Mouse (Mus musculus) liver, embryonic 16.5 days (tissue): ENCODE results near the gene Ccl25. TPM values are rescaled to one million over a fixed set of nuclear protein-coding genes. Genes with fewer than 3 reads are reported as not detected.

ENCODE experiments used
- ATAC-seq: fragments of 200-750 bp; cut with Nextera tagmentation; 2 replicates; pipeline ENCODE4 v1.8.0; 2017; ENCODE audit warnings: low read depth, mild to moderate bottlenecking, moderate number of reproducible peaks, moderate library complexity
- H3K27ac ChIP-seq: fragments of 300-500 bp; sonication (generic); 2 replicates; pipeline ENCODE4 v1.5.1; 2014; ENCODE audit warnings: mild to moderate bottlenecking, low read length
- H3K27me3 ChIP-seq: fragments of 300-500 bp; sonication (generic); 2 replicates; pipeline ENCODE4 v1.6.1; 2014; ENCODE audit warnings: low read depth, low read length, mixed read lengths; ENCODE audit not compliant: control insufficient read depth, insufficient read depth
- H3K36me3 ChIP-seq: fragments of 300-500 bp; sonication (generic); 2 replicates; pipeline ENCODE4 v1.6.1; 2014; ENCODE audit warnings: mild to moderate bottlenecking; ENCODE audit not compliant: control insufficient read depth, insufficient read depth
- H3K4me1 ChIP-seq: fragments of 300-500 bp; sonication (generic); 2 replicates; pipeline ENCODE4 v1.6.1; 2014; ENCODE audit warnings: low read depth, low read length, mixed read lengths; ENCODE audit not compliant: control insufficient read depth
- H3K4me2 ChIP-seq: fragments of 300-500 bp; sonication (generic); 2 replicates; pipeline ENCODE4 v1.6.1; 2014; ENCODE audit warnings: low read depth, low read length, mixed read lengths
- H3K4me3 ChIP-seq: fragments of 300-500 bp; sonication (generic); 2 replicates; pipeline ENCODE4 v1.5.1; 2014; ENCODE audit warnings: low read depth, mild to moderate bottlenecking, low read length
- H3K9ac ChIP-seq: fragments of 300-500 bp; sonication (generic); 2 replicates; pipeline ENCODE4 v1.6.1; 2014; ENCODE audit warnings: low read depth, low read length
- H3K9me3 ChIP-seq: fragments of 300-500 bp; sonication (generic); replicated peaks from 2 replicates; pipeline ENCODE4 v1.6.1; 2016; ENCODE audit warnings: low read length; ENCODE audit not compliant: control insufficient read depth
- WGBS: fragments of 180-500 bp; shearing (Covaris S2); extraction: QIAGEN DNeasy Blood & Tissue Kit; methylation state at CpG from one replicate; pipeline ENCODE4 v1.1.7; 2014; ENCODE audit not compliant: insufficient replicate concordance; 5-methylcytosine and 5-hydroxymethylcytosine counted together
- polyA plus RNA-seq: library from polyadenylated mRNA; unstranded; fragments of >200 nt; fragmentation: Nextera tagmentation; extraction: Ambion mirVana; gene quantifications from 2 replicates; pipeline ENCODE4 v1.2.1, GENCODE M21; 2015

Gene Ccl25
- polyA plus RNA-seq, 1 experiment from 2014 or later: 6.5 TPM

GRCm38 (mm10) chr8:4313254-4314124 is 11.5 kb upstream of the Ccl25 start:
- Histone ChIP-seq H3K36me3 (peaks cover 17% of the 10 kb centered on the region), H3K27me3 (no peaks in the 10 kb centered on the region), H3K27ac (no peak overlapping the region), H3K9me3 (no peaks in the 10 kb centered on the region), H3K4me3 (no peak overlapping the region), H3K9ac (no peak overlapping the region), H3K4me2 (no peak overlapping the region), H3K4me1 (peaks cover 17% of the 10 kb centered on the region)
- WGBS: 66% methylated on average over 3 of the region's 3 CpGs
- no peak for ATAC-seq

- no peak for ATAC-seq
- peaks cover 15% of the 10 kb centered on the region for H3K36me3 ChIP-seq
- H3K9ac ChIP-seq: no peak overlapping the region
- WGBS: 78% methylated on average over 3 of the region's 3 CpGs
- no peaks in the 10 kb centered on the region for H3K9me3 ChIP-seq
- no peaks in the 10 kb centered on the region for H3K27me3 ChIP-seq
- H3K27ac ChIP-seq: no peak overlapping the region
- H3K4me2 ChIP-seq: no peak overlapping the region
- H3K4me3 ChIP-seq: no peak overlapping the region
- peaks cover 25% of the 10 kb centered on the region for H3K4me1 ChIP-seq
Observed at GRCm38 (mm10) chr8:4314852-4315251, 10.2 kb upstream of the Ccl25 start.

- Histone ChIP-seq H3K27me3 (no peaks in the 10 kb centered on the region), H3K4me3 (no peak overlapping the region), H3K4me1 (peaks cover 35% of the 10 kb centered on the region), H3K36me3 (peaks cover 6% of the 10 kb centered on the region; the same call in 1 of the 2 replicates), H3K9me3 (no peaks in the 10 kb centered on the region), H3K27ac (no peak overlapping the region), H3K4me2 (no peak overlapping the region), H3K9ac (no peak overlapping the region)
- 85% methylated on average over 5 of the region's 5 CpGs for WGBS
- no peak for ATAC-seq
Observed at GRCm38 (mm10) chr8:4318124-4318523, 6.9 kb upstream of the Ccl25 start.

- Histone ChIP-seq H3K27ac (no peak overlapping the region), H3K9me3 (no peaks in the 10 kb centered on the region), H3K27me3 (no peaks in the 10 kb centered on the region), H3K4me1 (peaks cover 43% of the 10 kb centered on the region), H3K9ac (no peak overlapping the region), H3K36me3 (peaks cover 6% of the 10 kb centered on the region; the same call in 1 of the 2 replicates), H3K4me3 (no peak overlapping the region), H3K4me2 (0 out of 2 replicates have a peak overlapping the region, but pooled peaks have one; percentile 1)
- peak; percentile 48 for ATAC-seq
- WGBS: 38% methylated on average over 2 of the region's 2 CpGs
Observed at GRCm38 (mm10) chr8:4318796-4319572, 6.0 kb upstream of the Ccl25 start.

GRCm38 (mm10) chr8:4319573-4319872 is 5.5 kb upstream of the Ccl25 start:
- no peaks in the 10 kb centered on the region for H3K27me3 ChIP-seq
- H3K36me3 ChIP-seq: peaks cover 6% of the 10 kb centered on the region; the same call in 1 of the 2 replicates
- no peak overlapping the region for H3K9ac ChIP-seq
- H3K4me3 ChIP-seq: no peak overlapping the region
- no peak for ATAC-seq
- 0 out of 2 replicates have a peak overlapping the region, but pooled peaks have one; percentile 1 for H3K4me2 ChIP-seq
- H3K4me1 ChIP-seq: peaks cover 41% of the 10 kb centered on the region
- H3K9me3 ChIP-seq: no peaks in the 10 kb centered on the region
- H3K27ac ChIP-seq: no peak overlapping the region
- WGBS: 67% methylated on average over 11 of the region's 11 CpGs

- WGBS: 74% methylated on average over 1 of the region's 1 CpGs
- H3K9ac ChIP-seq: no peak overlapping the region
Observed at GRCm38 (mm10) chr8:4320404-4320803, 4.6 kb upstream of the Ccl25 start.

GRCm38 (mm10) chr8:4321031-4321430 is 4.0 kb upstream of the Ccl25 start:
- no peak for ATAC-seq
- Histone ChIP-seq H3K9ac (no peak overlapping the region), H3K36me3 (peaks cover 6% of the 10 kb centered on the region; the same call in 1 of the 2 replicates), H3K27me3 (no peaks in the 10 kb centered on the region), H3K4me2 (no peak overlapping the region), H3K4me1 (peaks cover 46% of the 10 kb centered on the region), H3K27ac (no peak overlapping the region), H3K9me3 (no peaks in the 10 kb centered on the region), H3K4me3 (no peak overlapping the region)
- 60% methylated on average over 2 of the region's 2 CpGs for WGBS

More at GRCm38 (mm10) chr8:4320404-4320803, 4.6 kb upstream of the Ccl25 start:
- ATAC-seq: no peak
- H3K4me1 ChIP-seq: peaks cover 41% of the 10 kb centered on the region
- no peak overlapping the region for H3K27ac ChIP-seq
- H3K4me2 ChIP-seq: no peak overlapping the region; the same call in 1 of the 2 replicates
- H3K9me3 ChIP-seq: no peaks in the 10 kb centered on the region
- peaks cover 6% of the 10 kb centered on the region; the same call in 1 of the 2 replicates for H3K36me3 ChIP-seq
- no peaks in the 10 kb centered on the region for H3K27me3 ChIP-seq
- no peak overlapping the region for H3K4me3 ChIP-seq

GRCm38 (mm10) chr8:4322470-4322869 is 2.5 kb upstream of the Ccl25 start:
- ATAC-seq: no peak
- Histone ChIP-seq H3K9ac (no peak overlapping the region), H3K27me3 (no peaks in the 10 kb centered on the region), H3K4me3 (no peak overlapping the region), H3K9me3 (no peaks in the 10 kb centered on the region), H3K27ac (no peak overlapping the region), H3K4me2 (no peak overlapping the region), H3K36me3 (peaks cover 6% of the 10 kb centered on the region; the same call in 1 of the 2 replicates), H3K4me1 (peaks cover 51% of the 10 kb centered on the region)
- whole genome bisulfite sequencing: 25% methylated on average over 2 of the region's 2 CpGs
